Mouse (Mus musculus): Measurements from ENCODE around the gene Akap14. TPM values are rescaled to one million over a fixed set of nuclear protein-coding genes. Genes with fewer than 3 reads are reported as not detected.

Akap14 gene
- polyA plus RNA-seq, 1 experiment from 2014 or later, result not detected

- Histone ChIP-seq H3K36me3 (peaks cover 19% of the 10 kb centered on the region; the same call in 1 of the 2 replicates), H3K4me3 (no peak overlapping the region), H3K9ac (no peak overlapping the region), H3K9me3 (replicated peaks) (no peaks in the 10 kb centered on the region), H3K4me1 (replicated peaks) (no peaks in the 10 kb centered on the region), H3K4me2 (no peak overlapping the region), H3K27me3 (replicated peaks) (no peaks in the 10 kb centered on the region), H3K27ac (ENCODE audit: poor library complexity, severe bottlenecking) (no peak overlapping the region)
- ATAC-seq (ENCODE audit: insufficient number of reproducible peaks, low FRiP score), result no peak
- 75% methylated on average over 2 of the region's 2 CpGs for WGBS
These were observed 64.8 kb downstream of the Akap14 start for GRCm38 (mm10) chrX:37103826-37104225.

Other genes starting within 250 kb of the Akap14 start
- 38.9 and 40.0 TPM in 2 replicates for gene Sept6, start 177.0 kb downstream of the Akap14 start, polyA plus RNA-seq (2016; fragmentation: Nextera tagmentation; extraction: Ambion mirVana)
- gene Sowahd, start 120.0 kb downstream of the Akap14 start, polyA plus RNA-seq (2016; fragmentation: Nextera tagmentation; extraction: Ambion mirVana), result 0.86 and 0.88 TPM in 2 replicates
- gene Rpl39, start 83.4 kb downstream of the Akap14 start, polyA plus RNA-seq (2016; fragmentation: Nextera tagmentation; extraction: Ambion mirVana), result 434 and 437 TPM in 2 replicates
- 13.7 and 14.3 TPM in 2 replicates for gene Upf3b, start 58.5 kb downstream of the Akap14 start, polyA plus RNA-seq (2016; fragmentation: Nextera tagmentation; extraction: Ambion mirVana)
- 14.9 and 16.1 TPM in 2 replicates for gene Nkap, start 42.0 kb downstream of the Akap14 start, polyA plus RNA-seq (2016; fragmentation: Nextera tagmentation; extraction: Ambion mirVana)
- 551 and 581 TPM in 2 replicates for gene Ndufa1, start 22.3 kb upstream of the Akap14 start, polyA plus RNA-seq (2016; fragmentation: Nextera tagmentation; extraction: Ambion mirVana)
- 7.5 and 7.7 TPM in 2 replicates for gene Rnf113a1, start 22.4 kb upstream of the Akap14 start, polyA plus RNA-seq (2016; fragmentation: Nextera tagmentation; extraction: Ambion mirVana)
- not detected in 2 replicates for gene Gm9, start 42.2 kb upstream of the Akap14 start, polyA plus RNA-seq (2016; fragmentation: Nextera tagmentation; extraction: Ambion mirVana)
- gene Rhox1, start 53.4 kb upstream of the Akap14 start, polyA plus RNA-seq (2016; fragmentation: Nextera tagmentation; extraction: Ambion mirVana), result not detected in 2 replicates
- not detected in 2 replicates for gene Rhox2a, start 76.1 kb upstream of the Akap14 start, polyA plus RNA-seq (2016; fragmentation: Nextera tagmentation; extraction: Ambion mirVana)
- gene Rhox3a, start 81.1 kb upstream of the Akap14 start, polyA plus RNA-seq (2016; fragmentation: Nextera tagmentation; extraction: Ambion mirVana), result not detected in 2 replicates
- gene Rhox4a, start 96.5 kb upstream of the Akap14 start, polyA plus RNA-seq (2016; fragmentation: Nextera tagmentation; extraction: Ambion mirVana), result not detected in 2 replicates
- gene Rhox3a2, start 211.2 kb upstream of the Akap14 start, polyA plus RNA-seq (2016; fragmentation: Nextera tagmentation; extraction: Ambion mirVana), result not detected in 2 replicates
- 0.38 TPM in 1 of 2 replicates, not detected in the other for gene Rhox4a2, start 222.0 kb upstream of the Akap14 start, polyA plus RNA-seq (2016; fragmentation: Nextera tagmentation; extraction: Ambion mirVana)
- not detected in 2 replicates for gene Rhox2b, start 243.2 kb upstream of the Akap14 start, polyA plus RNA-seq (2016; fragmentation: Nextera tagmentation; extraction: Ambion mirVana)